Mouse (Mus musculus) hindbrain, embryonic 15.5 days (tissue): Measurements from ENCODE around the gene Ormdl3. TPM values are rescaled to one million over a fixed set of nuclear protein-coding genes. Genes with fewer than 3 reads are reported as not detected.

Experiments
- ATAC-seq: fragments of 200-750 bp; cut with Nextera tagmentation; 2 replicates; pipeline ENCODE4 v1.8.0; 2017; ENCODE audit warnings: low read depth, moderate number of reproducible peaks, moderate TSS enrichment; ENCODE audit not compliant: low FRiP score
- H3K27ac ChIP-seq: fragments of 300-500 bp; sonication (generic); replicated peaks from 2 replicates; pipeline ENCODE4 v1.5.1; 2015; ENCODE audit warnings: mild to moderate bottlenecking, inconsistent platforms
- H3K27me3 ChIP-seq: fragments of 300-500 bp; sonication (generic); 2 replicates; pipeline ENCODE4 v1.6.1; 2015; ENCODE audit warnings: control low read depth, inconsistent platforms
- H3K36me3 ChIP-seq: fragments of 300-500 bp; sonication (generic); 2 replicates; pipeline ENCODE4 v1.6.1; 2015; ENCODE audit warnings: control low read depth, inconsistent platforms
- H3K4me1 ChIP-seq: fragments of 300-500 bp; sonication (generic); replicated peaks from 2 replicates; pipeline ENCODE4 v1.6.1; 2015; ENCODE audit warnings: control low read depth, inconsistent platforms
- H3K4me2 ChIP-seq: fragments of 300-500 bp; sonication (generic); 2 replicates; pipeline ENCODE4 v1.6.1; 2015; ENCODE audit warnings: moderate library complexity, mild to moderate bottlenecking, inconsistent platforms
- H3K4me3 ChIP-seq: fragments of 300-500 bp; sonication (generic); 2 replicates; pipeline ENCODE4 v1.5.1; 2015; ENCODE audit warnings: mild to moderate bottlenecking, inconsistent platforms
- H3K9ac ChIP-seq: fragments of 300-500 bp; sonication (generic); 2 replicates; pipeline ENCODE4 v1.6.1; 2015; ENCODE audit warnings: inconsistent platforms
- H3K9me3 ChIP-seq: fragments of 300-500 bp; sonication (generic); 2 replicates; pipeline ENCODE4 v1.6.1; 2016; ENCODE audit warnings: control low read depth, inconsistent platforms
- WGBS: fragments of 180-500 bp; shearing (Covaris S2); methylation state at CpG from one replicate; pipeline ENCODE4 v1.1.7; 2015; 5-methylcytosine and 5-hydroxymethylcytosine counted together
- polyA plus RNA-seq: library from polyadenylated mRNA; unstranded; fragments of >200 nt; fragmentation: Nextera tagmentation; extraction: Ambion mirVana; gene quantifications from 2 replicates; pipeline ENCODE4 v1.2.1, GENCODE M21; 2015

Gene Ormdl3
- polyA plus RNA-seq, 1 experiment from 2014 or later = 108 TPM

GRCm38 (mm10) chr11:98569461-98569860 is 17.7 kb downstream of the Ormdl3 start:
- Histone ChIP-seq H3K4me1 (no peaks in the 10 kb centered on the region), H3K9me3 (no peaks in the 10 kb centered on the region), H3K9ac (no peak overlapping the region), H3K4me2 (no peak overlapping the region), H3K27me3 (no peaks in the 10 kb centered on the region), H3K36me3 (no peaks in the 10 kb centered on the region), H3K27ac (no peak overlapping the region), H3K4me3 (no peak overlapping the region)
- ATAC-seq = no peak
- 85% methylated on average over 6 of the region's 6 CpGs for WGBS

DNA sequence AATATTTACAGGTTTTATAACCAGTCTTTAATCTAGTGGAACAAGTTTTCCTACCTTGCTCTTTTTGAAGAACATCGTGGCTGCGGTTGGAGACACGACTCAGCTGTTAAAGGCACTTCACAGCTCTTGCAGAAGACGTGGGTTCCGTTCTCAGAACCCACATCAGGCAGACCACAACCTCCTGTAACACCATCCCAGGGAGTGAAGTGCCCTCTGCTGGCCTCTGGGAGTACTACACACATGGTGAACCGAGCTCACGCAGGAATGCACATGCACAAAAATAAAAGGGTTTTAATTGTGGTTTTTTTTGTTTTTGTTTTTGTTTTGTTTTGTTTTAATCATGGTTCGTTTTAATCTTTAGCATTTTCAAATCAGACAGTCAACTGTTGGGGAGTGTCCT is 18.8 kb downstream of the Ormdl3 start:
- WGBS = 88% methylated on average over 8 of the region's 8 CpGs
- Histone ChIP-seq H3K27ac (no peak overlapping the region), H3K36me3 (no peaks in the 10 kb centered on the region), H3K9ac (no peak overlapping the region), H3K9me3 (no peaks in the 10 kb centered on the region), H3K4me3 (no peak overlapping the region), H3K4me2 (no peak overlapping the region), H3K27me3 (no peaks in the 10 kb centered on the region), H3K4me1 (no peaks in the 10 kb centered on the region)
- no peak for ATAC-seq

DNA sequence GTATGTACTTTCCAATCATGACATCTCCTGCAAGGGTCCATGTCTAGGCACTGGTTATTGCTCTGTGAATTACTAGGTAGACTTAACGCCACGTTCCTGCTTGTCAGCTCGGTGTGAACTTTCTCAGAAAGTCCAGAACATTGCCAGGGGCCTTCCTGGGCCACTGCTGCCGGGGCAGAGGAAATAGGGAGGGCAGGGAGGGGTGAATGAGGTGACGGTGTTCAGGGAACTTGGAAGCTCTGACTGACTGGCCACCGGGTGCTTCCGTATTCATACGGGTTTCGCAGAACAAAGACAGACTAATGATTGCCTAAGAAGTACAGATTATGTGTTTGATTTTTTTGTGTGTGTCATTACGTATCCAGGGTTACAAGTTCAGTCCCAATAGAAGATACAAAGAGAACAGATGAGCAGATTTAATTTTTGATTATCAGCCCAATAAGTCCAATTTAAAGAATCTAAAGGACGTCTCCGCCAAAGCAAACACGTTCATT is 23.2 kb downstream of the Ormdl3 start:
- no peaks in the 10 kb centered on the region for H3K36me3 ChIP-seq
- WGBS = 75% methylated on average over 13 of the region's 13 CpGs
- ATAC-seq = no peak
- no peaks in the 10 kb centered on the region for H3K27me3 ChIP-seq
- H3K9ac ChIP-seq = no peak overlapping the region
- no peaks in the 10 kb centered on the region for H3K9me3 ChIP-seq
- H3K27ac ChIP-seq = no peak overlapping the region
- no peak overlapping the region for H3K4me2 ChIP-seq
- H3K4me3 ChIP-seq = no peak overlapping the region
- no peaks in the 10 kb centered on the region for H3K4me1 ChIP-seq

- no peaks in the 10 kb centered on the region for H3K9me3 ChIP-seq
- no peak overlapping the region for H3K4me2 ChIP-seq
- H3K27me3 ChIP-seq = no peaks in the 10 kb centered on the region
- H3K4me1 ChIP-seq = no peaks in the 10 kb centered on the region
- no peak for ATAC-seq
- no peak overlapping the region for H3K4me3 ChIP-seq
- 90% methylated on average over 3 of the region's 3 CpGs for WGBS
- no peak overlapping the region for H3K27ac ChIP-seq
- H3K36me3 ChIP-seq = no peaks in the 10 kb centered on the region
- H3K9ac ChIP-seq = no peak overlapping the region
Observed at GRCm38 (mm10) chr11:98563025-98563424, 24.1 kb downstream of the Ormdl3 start.

GRCm38 (mm10) chr11:98560942-98561341 is 26.2 kb downstream of the Ormdl3 start:
- H3K36me3 ChIP-seq = no peaks in the 10 kb centered on the region
- WGBS = 31% methylated on average over 7 of the region's 7 CpGs

DNA sequence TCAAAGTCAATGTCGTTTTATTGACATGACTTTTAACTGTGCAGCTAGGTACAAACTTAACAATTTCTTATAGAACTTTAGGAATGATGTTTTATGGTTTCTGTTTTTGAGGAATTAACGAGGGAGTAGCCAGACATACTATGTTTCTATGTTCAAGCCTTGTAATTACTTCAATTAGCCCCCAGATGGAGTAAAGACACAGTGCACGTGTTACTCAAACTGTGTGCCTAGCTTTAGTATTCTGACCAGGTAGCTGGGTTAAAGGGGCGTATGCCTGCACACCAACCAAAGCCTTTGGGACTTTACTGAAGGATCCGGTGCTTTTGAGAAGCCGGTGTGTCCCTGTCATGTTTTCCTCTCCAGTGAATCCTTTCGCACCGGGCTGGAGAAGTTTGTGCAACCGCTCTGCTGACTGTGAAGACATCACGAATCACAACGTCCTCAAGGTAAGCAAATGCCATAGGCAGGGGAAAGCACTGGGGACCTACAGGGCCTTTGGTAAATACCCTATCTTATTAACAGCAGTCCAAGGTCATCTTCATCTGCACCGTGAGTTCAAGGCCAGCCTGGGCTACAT is 32.0 kb downstream of the Ormdl3 start:
- Histone ChIP-seq H3K36me3 (no peaks in the 10 kb centered on the region), H3K4me1 (peaks cover 9% of the 10 kb centered on the region), H3K9ac (no peak overlapping the region), H3K4me2 (no peak overlapping the region), H3K4me3 (no peak overlapping the region), H3K27me3 (peaks cover 3% of the 10 kb centered on the region), H3K9me3 (no peaks in the 10 kb centered on the region), H3K27ac (no peak overlapping the region)
- no peak for ATAC-seq
- 65% methylated on average over 12 of the region's 12 CpGs for WGBS

More at GRCm38 (mm10) chr11:98560942-98561341, 26.2 kb downstream of the Ormdl3 start:
- H3K9ac ChIP-seq = no peak overlapping the region
- H3K4me1 ChIP-seq = no peaks in the 10 kb centered on the region
- H3K27me3 ChIP-seq = no peaks in the 10 kb centered on the region
- H3K9me3 ChIP-seq = no peaks in the 10 kb centered on the region
- H3K4me2 ChIP-seq = no peak overlapping the region
- H3K4me3 ChIP-seq = no peak overlapping the region
- no peak overlapping the region for H3K27ac ChIP-seq
- ATAC-seq = no peak

- WGBS = 96% methylated on average over 4 of the region's 4 CpGs
- ATAC-seq = no peak
- H3K9ac ChIP-seq = no peak overlapping the region
Observed at GRCm38 (mm10) chr11:98553966-98554365, 33.2 kb downstream of the Ormdl3 start.

GRCm38 (mm10) chr11:98550975-98551828 is 36.0 kb downstream of the Ormdl3 start, which contains the start of gene Zpbp2:
TSS of gene Zpbp2 (plus strand) at chr11:98551097.
- Histone ChIP-seq H3K36me3 (no peaks in the 10 kb centered on the region), H3K27me3 (peaks cover 43% of the 10 kb centered on the region), H3K4me2 (peak within 1 kb of the TSS; percentile 69), H3K9me3 (no peaks in the 10 kb centered on the region), H3K9ac (peak within 1 kb of the TSS; percentile 86), H3K27ac (peak within 1 kb of the TSS; percentile 96), H3K4me1 (peaks cover 9% of the 10 kb centered on the region), H3K4me3 (peak within 1 kb of the TSS; percentile 87)
- ATAC-seq = peak; percentile 98
- under 1% methylated on average over 51 of the region's 51 CpGs for WGBS

More at GRCm38 (mm10) chr11:98553966-98554365, 33.2 kb downstream of the Ormdl3 start:
- H3K4me2 ChIP-seq = no peak overlapping the region
- no peak overlapping the region for H3K4me3 ChIP-seq
- H3K4me1 ChIP-seq = peaks cover 9% of the 10 kb centered on the region
- H3K27me3 ChIP-seq = peaks cover 15% of the 10 kb centered on the region
- H3K27ac ChIP-seq = no peak overlapping the region
- no peaks in the 10 kb centered on the region for H3K9me3 ChIP-seq
- H3K36me3 ChIP-seq = no peaks in the 10 kb centered on the region

- 21% methylated on average over 20 of the region's 20 CpGs for WGBS
- H3K27ac ChIP-seq = peak overlapping the region; percentile 96
- peaks cover 14% of the 10 kb centered on the region for H3K4me1 ChIP-seq
- H3K9me3 ChIP-seq = no peaks in the 10 kb centered on the region
- ATAC-seq = no peak
- peaks cover 51% of the 10 kb centered on the region for H3K27me3 ChIP-seq
- H3K9ac ChIP-seq = peak overlapping the region; percentile 86
- H3K4me2 ChIP-seq = peak overlapping the region; percentile 69
- H3K4me3 ChIP-seq = peak overlapping the region; percentile 87
- H3K36me3 ChIP-seq = no peaks in the 10 kb centered on the region
Observed at GRCm38 (mm10) chr11:98550311-98550974, 36.7 kb downstream of the Ormdl3 start.

- peaks cover 59% of the 10 kb centered on the region for H3K27me3 ChIP-seq
Observed at GRCm38 (mm10) chr11:98549363-98549762, 37.8 kb downstream of the Ormdl3 start.

DNA sequence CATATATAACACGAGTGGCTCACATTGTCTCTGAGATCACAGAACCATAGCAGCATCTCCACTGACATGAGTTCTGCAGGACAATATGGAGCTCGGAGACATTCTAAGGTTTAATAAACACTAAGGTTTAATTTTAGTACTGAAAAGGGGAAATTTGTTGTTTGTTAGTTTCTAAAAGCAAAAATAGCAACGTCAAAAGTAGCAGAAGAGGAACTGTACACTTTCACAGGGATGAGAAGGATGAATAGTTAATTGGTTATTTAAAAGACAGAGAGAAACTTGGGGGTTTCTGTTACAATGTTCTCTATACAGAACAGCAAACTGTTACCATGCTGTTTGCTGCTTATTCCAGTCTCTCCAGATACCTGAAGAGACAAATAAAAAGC is 39.9 kb downstream of the Ormdl3 start:
- H3K4me2 ChIP-seq = no peak overlapping the region
- peaks cover 73% of the 10 kb centered on the region for H3K27me3 ChIP-seq
- ATAC-seq = no peak
- WGBS = 60% methylated on average over 3 of the region's 3 CpGs
- peaks cover 18% of the 10 kb centered on the region for H3K4me1 ChIP-seq
- no peak overlapping the region for H3K27ac ChIP-seq
- no peak overlapping the region for H3K9ac ChIP-seq
- no peaks in the 10 kb centered on the region for H3K9me3 ChIP-seq
- H3K4me3 ChIP-seq = no peak overlapping the region
- no peaks in the 10 kb centered on the region for H3K36me3 ChIP-seq

More at GRCm38 (mm10) chr11:98549363-98549762, 37.8 kb downstream of the Ormdl3 start:
- Histone ChIP-seq H3K9me3 (no peaks in the 10 kb centered on the region), H3K4me2 (no peak overlapping the region), H3K27ac (no peak overlapping the region), H3K4me3 (no peak overlapping the region), H3K36me3 (no peaks in the 10 kb centered on the region), H3K4me1 (peaks cover 18% of the 10 kb centered on the region), H3K9ac (no peak overlapping the region)
- WGBS = 74% methylated on average over 4 of the region's 4 CpGs
- ATAC-seq = no peak
